Mouse (Mus musculus) hindbrain, embryonic 14.5 days (tissue): ENCODE results near the gene Mmp27. TPM values are rescaled to one million over a fixed set of nuclear protein-coding genes. Genes with fewer than 3 reads are reported as not detected.

Experiments
- polyA plus RNA-seq: library from polyadenylated mRNA; unstranded; fragments of >200 nt; fragmentation: Nextera tagmentation; extraction: Ambion mirVana; gene quantifications from 2 replicates; pipeline ENCODE4 v1.2.1, GENCODE M21; 2014

Gene Mmp27
- polyA plus RNA-seq, 1 experiment from 2014 or later: not detected

Other genes starting within 250 kb of the Mmp27 start
- not detected in 2 replicates for gene Mmp12, start 227.0 kb upstream of the Mmp27 start, polyA plus RNA-seq
- gene Mmp1b, start 183.3 kb upstream of the Mmp27 start, polyA plus RNA-seq: not detected in 2 replicates
- gene Mmp3, start 125.6 kb upstream of the Mmp27 start, polyA plus RNA-seq: not detected in 2 replicates
- not detected in 2 replicates for gene Mmp10, start 69.0 kb upstream of the Mmp27 start, polyA plus RNA-seq
- gene Mmp8, start 12.9 kb upstream of the Mmp27 start, polyA plus RNA-seq: 0.08 and 0.25 TPM in 2 replicates
- not detected in 2 replicates for gene Mmp20, start 56.8 kb downstream of the Mmp27 start, polyA plus RNA-seq
- gene Mmp7, start 120.7 kb downstream of the Mmp27 start, polyA plus RNA-seq: not detected in 2 replicates
- 25.6 and 28.3 TPM in 2 replicates for gene Tmem123, start 192.6 kb downstream of the Mmp27 start, polyA plus RNA-seq